Mouse (Mus musculus): Measurements from ENCODE around the gene Sowaha. TPM values are rescaled to one million over a fixed set of nuclear protein-coding genes. Genes with fewer than 3 reads are reported as not detected.

Gene Sowaha
- polyA plus RNA-seq, 1 experiment from 2014 or later = 0.62 TPM

- DNase-seq (ENCODE audit: low spot score) (no peak), ATAC-seq (no peak)
- no peak overlapping the region for H3K4me3 ChIP-seq (ENCODE audit: low read depth, low read length)
- H3K4me2 ChIP-seq (replicated peaks; ENCODE audit: low read depth, low read length) = no peak overlapping the region
- H3K9ac ChIP-seq (replicated peaks; ENCODE audit: low read depth) = no peak overlapping the region
- 0 out of 2 replicates have a peak, but pooled peaks cover 5% of the 10 kb centered on the region for H3K4me1 ChIP-seq (ENCODE audit: insufficient read depth, low read depth, low read length)
- H3K27me3 ChIP-seq (replicated peaks; ENCODE audit: insufficient read depth, low read length) = no peaks in the 10 kb centered on the region; the same call in 1 of the 2 replicates
- 81% methylated on average over 9 of the region's 9 CpGs for WGBS
- H3K9me3 ChIP-seq (ENCODE audit: low read length) = no peaks in the 10 kb centered on the region
- H3K36me3 ChIP-seq (ENCODE audit: insufficient read depth, low read length) = no peaks in the 10 kb centered on the region
- H3K27ac ChIP-seq (ENCODE audit: low read length) = no peak overlapping the region
- TF ChIP-seq EP300 (IDR thresholded peaks at IDR 0.05) (no peak), CTCF (IDR thresholded peaks at IDR 0.05) (no peak)
Observed at GRCm38 (mm10) chr11:53489421-53489820, 9.3 kb upstream of the Sowaha start.

- TF ChIP-seq EP300 (IDR thresholded peaks at IDR 0.05) = no peak
- TF ChIP-seq CTCF (IDR thresholded peaks at IDR 0.05) = peak; percentile 19
- WGBS = 97% methylated on average over 5 of the region's 5 CpGs
- Histone ChIP-seq H3K4me3 (ENCODE audit: low read depth, low read length) (no peak overlapping the region), H3K36me3 (ENCODE audit: insufficient read depth, low read length) (no peaks in the 10 kb centered on the region), H3K9me3 (ENCODE audit: low read length) (no peaks in the 10 kb centered on the region), H3K4me2 (replicated peaks; ENCODE audit: low read depth, low read length) (no peak overlapping the region), H3K9ac (replicated peaks; ENCODE audit: low read depth) (no peak overlapping the region), H3K27ac (ENCODE audit: low read length) (no peak overlapping the region), H3K27me3 (replicated peaks; ENCODE audit: insufficient read depth, low read length) (no peaks in the 10 kb centered on the region; the same call in 1 of the 2 replicates), H3K4me1 (ENCODE audit: insufficient read depth, low read depth, low read length) (0 out of 2 replicates have a peak, but pooled peaks cover 5% of the 10 kb centered on the region)
- ATAC-seq (no peak), DNase-seq (ENCODE audit: low spot score) (no peak)
Observed at GRCm38 (mm10) chr11:53489007-53489406, 8.9 kb upstream of the Sowaha start.

GRCm38 (mm10) chr11:53486822-53487594, 6.9 kb upstream of the Sowaha start:
- H3K27me3 ChIP-seq (replicated peaks; ENCODE audit: insufficient read depth, low read length) = no peaks in the 10 kb centered on the region; the same call in 1 of the 2 replicates
- H3K27ac ChIP-seq (ENCODE audit: low read length) = no peak overlapping the region
- TF ChIP-seq CTCF (IDR thresholded peaks at IDR 0.05) = no peak
- no peak for TF ChIP-seq EP300 (IDR thresholded peaks at IDR 0.05)
- DNase-seq (ENCODE audit: low spot score) (peak; percentile 68), ATAC-seq (peak; percentile 79)
- no peaks in the 10 kb centered on the region for H3K36me3 ChIP-seq (ENCODE audit: insufficient read depth, low read length)
- H3K4me3 ChIP-seq (ENCODE audit: low read depth, low read length) = no peak overlapping the region
- H3K9ac ChIP-seq (replicated peaks; ENCODE audit: low read depth) = no peak overlapping the region
- peak overlapping the region; percentile 28; the same call in 1 of the 2 replicates for H3K4me2 ChIP-seq (replicated peaks; ENCODE audit: low read depth, low read length)
- 0 out of 2 replicates have a peak, but pooled peaks cover 5% of the 10 kb centered on the region for H3K4me1 ChIP-seq (ENCODE audit: insufficient read depth, low read depth, low read length)
- no peaks in the 10 kb centered on the region for H3K9me3 ChIP-seq (ENCODE audit: low read length)
- 10% methylated on average over 27 of the region's 27 CpGs for WGBS

- no peaks in the 10 kb centered on the region; the same call in 1 of the 2 replicates for H3K27me3 ChIP-seq (replicated peaks; ENCODE audit: insufficient read depth, low read length)
- no peaks in the 10 kb centered on the region for H3K9me3 ChIP-seq (ENCODE audit: low read length)
- no peaks in the 10 kb centered on the region for H3K36me3 ChIP-seq (ENCODE audit: insufficient read depth, low read length)
- TF ChIP-seq EP300 (IDR thresholded peaks at IDR 0.05) (no peak), CTCF (IDR thresholded peaks at IDR 0.05) (no peak)
- 72% methylated on average over 3 of the region's 3 CpGs for WGBS
- DNase-seq (ENCODE audit: low spot score) (no peak), ATAC-seq (no peak)
- no peak overlapping the region for H3K27ac ChIP-seq (ENCODE audit: low read length)
- H3K4me1 ChIP-seq (ENCODE audit: insufficient read depth, low read depth, low read length) = 0 out of 2 replicates have a peak, but pooled peaks cover 5% of the 10 kb centered on the region
- H3K9ac ChIP-seq (replicated peaks; ENCODE audit: low read depth) = no peak overlapping the region
- H3K4me3 ChIP-seq (ENCODE audit: low read depth, low read length) = no peak overlapping the region
- H3K4me2 ChIP-seq (replicated peaks; ENCODE audit: low read depth, low read length) = no peak overlapping the region
Observed at GRCm38 (mm10) chr11:53486351-53486750, 6.3 kb upstream of the Sowaha start.

- TF ChIP-seq EP300 (IDR thresholded peaks at IDR 0.05) (no peak), CTCF (IDR thresholded peaks at IDR 0.05) (peak; percentile 63)
- Histone ChIP-seq H3K4me1 (ENCODE audit: insufficient read depth, low read depth, low read length) (0 out of 2 replicates have a peak, but pooled peaks cover 5% of the 10 kb centered on the region), H3K4me2 (replicated peaks; ENCODE audit: low read depth, low read length) (no peak overlapping the region), H3K27me3 (replicated peaks; ENCODE audit: insufficient read depth, low read length) (no peaks in the 10 kb centered on the region; the same call in 1 of the 2 replicates), H3K36me3 (ENCODE audit: insufficient read depth, low read length) (no peaks in the 10 kb centered on the region), H3K27ac (ENCODE audit: low read length) (no peak overlapping the region), H3K4me3 (ENCODE audit: low read depth, low read length) (no peak overlapping the region), H3K9ac (replicated peaks; ENCODE audit: low read depth) (no peak overlapping the region), H3K9me3 (ENCODE audit: low read length) (no peaks in the 10 kb centered on the region)
- 40% methylated on average over 3 of the region's 3 CpGs for WGBS
- ATAC-seq (no peak), DNase-seq (ENCODE audit: low spot score) (no peak)
Observed at GRCm38 (mm10) chr11:53485719-53486118, 5.6 kb upstream of the Sowaha start.

GRCm38 (mm10) chr11:53483159-53483891, 3.3 kb upstream of the Sowaha start:
- peak; percentile 46 for ATAC-seq
- TF ChIP-seq EP300 (IDR thresholded peaks at IDR 0.05) = no peak
- TF ChIP-seq CTCF (IDR thresholded peaks at IDR 0.05) = no peak
- WGBS = 53% methylated on average over 9 of the region's 9 CpGs

More at GRCm38 (mm10) chr11:53483159-53483891, 3.3 kb upstream of the Sowaha start:
- Histone ChIP-seq H3K9ac (replicated peaks; ENCODE audit: low read depth) (no peak overlapping the region), H3K4me2 (replicated peaks; ENCODE audit: low read depth, low read length) (no peak overlapping the region), H3K27ac (ENCODE audit: low read length) (no peak overlapping the region; the same call in 1 of the 2 replicates), H3K4me1 (ENCODE audit: insufficient read depth, low read depth, low read length) (peaks cover 5% of the 10 kb centered on the region; the same call in 1 of the 2 replicates), H3K9me3 (ENCODE audit: low read length) (no peaks in the 10 kb centered on the region), H3K36me3 (ENCODE audit: insufficient read depth, low read length) (no peaks in the 10 kb centered on the region), H3K27me3 (replicated peaks; ENCODE audit: insufficient read depth, low read length) (peaks cover 19% of the 10 kb centered on the region), H3K4me3 (ENCODE audit: low read depth, low read length) (no peak overlapping the region)
- DNase-seq (ENCODE audit: low spot score) = peak; percentile 63

Data from lung, postnatal 0 days (tissue).